Mouse (Mus musculus) right cerebral cortex, adult 18-20 months (tissue): ENCODE measurements at regions not wholly inside any gene's neighbourhood (a gene's known extent, or its start where the extent isn't known, plus 50 kb on each side); places are given as distances from the start of the nearest gene placed in this dataset.

ENCODE experiments used
- DNase-seq: peaks from one replicate; pipeline ENCODE4 v3.0.0; 2022; ENCODE audit warnings: mixed read lengths

DNA sequence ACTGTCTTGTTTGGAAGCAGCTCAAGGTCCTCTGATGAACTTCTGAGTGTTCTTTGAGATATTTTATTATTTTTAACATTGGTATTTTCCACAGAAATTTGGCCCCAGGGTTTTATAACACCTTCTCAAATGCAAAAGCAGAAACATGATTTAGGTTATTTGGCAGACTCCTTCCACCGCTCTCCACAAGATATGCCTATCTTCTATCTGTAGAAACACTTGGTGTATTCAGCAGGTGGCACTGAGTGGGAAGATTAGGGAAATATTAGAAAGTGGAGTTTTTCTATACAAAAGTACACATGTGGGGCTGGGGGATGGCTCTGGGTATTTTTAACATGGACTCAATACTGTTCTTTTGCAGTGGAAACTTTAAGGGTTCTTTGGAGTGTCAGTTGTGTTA is 475.3 kb downstream of the Dach1 start:
- DNase-seq = no peak

DNA sequence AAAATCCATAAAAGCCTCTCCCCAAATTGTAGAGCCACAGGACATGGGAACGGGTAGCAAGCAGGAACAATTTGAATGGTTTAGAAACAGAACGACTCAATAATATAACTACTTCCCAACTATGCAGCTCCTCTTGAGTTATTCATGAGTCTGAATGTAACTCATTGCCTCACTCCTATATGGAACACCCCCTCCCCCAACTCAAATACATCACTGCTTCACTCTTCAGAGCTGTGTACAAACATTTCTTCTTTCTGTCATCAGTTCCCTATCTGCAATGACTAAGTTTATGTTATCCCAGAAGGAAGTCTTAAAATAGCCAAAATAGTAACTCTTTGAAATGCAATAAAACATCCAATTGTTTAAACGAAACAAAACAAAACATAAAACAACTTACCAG is 484.9 kb downstream of the Dach1 start:
- DNase-seq = no peak

DNA sequence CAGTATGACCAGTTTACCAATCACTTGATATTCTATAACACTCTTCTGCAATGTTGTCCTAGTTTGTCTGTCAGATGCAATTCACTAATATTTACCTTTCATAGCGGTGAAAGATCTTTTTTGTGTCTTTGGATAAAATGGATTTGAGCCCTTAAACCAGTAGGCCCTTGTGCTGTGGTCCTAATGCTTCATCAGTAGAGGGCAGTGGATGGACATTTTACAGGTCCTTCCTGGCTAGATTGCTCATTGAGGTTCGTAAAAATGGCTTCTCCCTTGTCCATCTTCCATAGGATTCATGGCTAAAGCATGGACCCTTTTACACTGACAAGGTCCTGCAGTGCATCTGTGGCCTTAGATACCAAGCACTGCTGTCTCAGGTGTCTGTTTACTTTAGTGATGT is 501.8 kb downstream of the Dach1 start:
- no peak for DNase-seq

DNA sequence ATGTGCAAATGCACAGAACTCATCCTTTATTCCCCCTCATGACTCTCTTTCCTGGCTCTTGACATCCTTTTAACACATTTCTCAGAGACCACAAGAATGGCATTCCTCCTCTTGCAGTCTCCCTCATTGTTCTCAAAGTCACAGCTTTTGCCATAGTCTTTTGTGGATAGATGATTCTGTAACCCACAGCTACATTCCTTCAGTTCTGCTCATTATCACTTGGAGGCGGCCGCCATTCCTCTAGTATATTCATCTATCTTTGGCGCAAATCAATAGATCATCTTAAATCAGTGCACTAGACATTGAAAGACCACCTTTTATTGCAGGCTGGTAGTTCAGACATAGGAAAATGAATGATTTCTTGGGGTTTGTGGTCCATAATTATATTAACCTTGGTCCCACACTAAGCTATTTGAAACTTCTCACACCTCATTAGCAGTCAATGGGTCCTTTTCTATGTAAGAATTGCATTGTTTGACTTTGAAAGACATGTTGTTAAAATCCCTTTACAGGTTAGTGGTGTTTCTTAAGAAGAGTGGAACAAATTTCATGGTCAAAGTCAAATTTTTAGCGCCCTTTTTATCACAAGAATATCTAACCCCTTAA is 531.3 kb downstream of the Dach1 start:
- no peak for DNase-seq

DNA sequence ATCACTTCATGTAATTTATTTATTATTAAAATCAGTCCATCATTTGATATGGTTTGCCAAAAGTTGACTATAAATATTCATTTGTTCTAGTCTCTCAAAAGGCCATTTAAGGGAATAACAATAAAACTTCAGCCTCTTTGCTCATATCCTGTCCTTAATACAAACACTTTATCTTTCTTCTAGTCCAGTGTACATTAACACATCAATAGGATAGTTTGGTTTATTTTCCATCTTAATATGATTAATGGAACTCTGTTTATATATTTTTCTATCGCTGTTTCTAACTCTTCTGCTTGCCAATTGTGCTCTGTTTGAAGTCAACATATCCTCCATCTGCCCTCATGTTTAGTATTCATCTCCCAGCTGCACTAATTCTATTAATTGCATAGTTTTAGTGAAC is 558.1 kb downstream of the Dach1 start:
- no peak for DNase-seq

DNA sequence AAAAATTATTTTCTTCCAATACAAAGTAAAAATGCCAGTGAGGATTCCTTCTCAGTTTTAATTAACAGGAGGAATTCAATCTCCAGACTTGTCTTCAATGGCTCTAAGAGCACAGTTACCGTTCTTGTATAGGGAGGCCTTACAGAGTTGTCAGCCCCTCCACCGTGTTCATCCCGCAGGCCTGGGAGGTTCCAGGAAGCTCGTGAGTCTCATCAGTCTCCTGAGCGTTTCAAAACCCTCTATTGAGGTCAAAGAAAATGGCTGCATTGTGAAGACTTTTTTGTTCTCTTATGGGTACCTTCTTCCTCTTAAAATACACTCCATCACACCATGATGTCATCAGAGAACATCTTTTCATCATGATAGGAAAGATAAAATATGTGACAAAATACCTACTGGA is 572.9 kb downstream of the Dach1 start:
- no peak for DNase-seq

DNA sequence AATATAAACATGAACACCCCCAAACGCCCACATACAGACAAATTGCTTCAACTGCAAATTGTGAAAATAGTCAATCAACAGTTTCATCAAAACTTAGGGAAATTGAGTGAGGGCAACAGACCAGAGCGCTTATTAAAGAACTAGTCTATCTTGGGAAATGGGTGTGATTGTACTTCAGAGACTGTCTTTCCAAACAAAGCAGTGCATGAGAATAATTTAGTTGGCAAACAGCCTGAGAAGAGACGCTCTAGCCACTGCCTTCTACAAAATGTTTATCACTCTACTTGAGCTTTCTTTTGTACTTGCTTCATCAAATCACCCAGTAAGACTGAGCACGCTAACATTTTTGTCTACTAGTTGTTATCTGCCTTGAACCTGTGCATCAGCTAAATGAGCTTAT is 581.0 kb downstream of the Dach1 start:
- DNase-seq = no peak

DNA sequence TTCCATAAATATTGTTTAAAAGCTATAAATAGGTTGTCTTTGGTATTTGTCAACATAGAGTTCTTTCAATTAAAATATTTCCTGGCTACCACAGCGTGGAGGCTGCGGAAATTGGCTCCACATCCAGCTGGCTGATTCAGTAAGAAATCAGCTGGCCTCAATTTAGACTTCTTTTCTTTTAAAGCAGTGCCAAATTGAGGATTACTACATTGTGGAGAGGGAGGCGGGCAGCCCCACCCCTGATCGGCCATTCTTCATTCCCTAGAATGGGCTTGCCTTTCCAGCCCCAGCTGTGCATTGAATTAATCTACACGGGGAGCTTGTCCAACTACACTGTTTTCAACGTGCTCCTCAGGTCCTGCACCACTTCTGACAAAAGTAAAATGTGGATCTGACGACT is 581.4 kb downstream of the Dach1 start:
- peak; percentile 30 for DNase-seq

DNA sequence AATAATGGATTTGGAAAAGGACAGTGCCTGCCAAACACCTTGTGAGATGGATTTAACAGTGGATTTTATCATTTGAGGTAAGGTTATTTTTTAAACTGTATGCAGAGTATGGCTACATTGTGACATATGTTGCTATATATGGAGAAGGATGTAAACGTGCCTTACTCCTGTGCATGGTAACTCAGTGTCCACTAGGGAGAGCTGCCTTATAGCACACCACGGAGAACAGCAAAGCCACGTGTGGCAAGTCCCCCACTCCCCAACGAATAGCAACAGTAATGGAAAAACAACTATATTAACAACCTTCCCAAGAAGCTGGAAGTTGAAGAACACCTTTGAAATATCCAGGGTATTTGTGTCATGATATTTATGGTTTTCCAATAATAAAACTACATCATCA is 582.6 kb downstream of the Dach1 start:
- no peak for DNase-seq

DNA sequence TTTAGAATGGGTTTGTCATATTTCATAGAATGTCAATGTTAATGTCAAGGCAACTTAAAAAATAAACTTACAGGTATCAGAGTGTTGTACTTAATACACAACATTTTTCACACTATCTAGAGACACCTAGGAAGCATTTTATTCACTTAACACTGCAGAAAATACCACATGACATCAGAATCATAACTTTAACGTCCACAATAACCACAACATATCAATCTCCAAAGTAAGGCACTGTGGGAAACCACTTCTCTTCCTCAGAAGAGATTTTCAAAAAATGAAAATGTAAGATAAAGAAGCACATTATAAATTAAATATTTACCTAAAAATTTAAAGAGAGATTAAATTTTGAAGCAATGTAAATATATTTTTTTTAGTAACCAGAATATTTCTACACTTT is 599.3 kb downstream of the Dach1 start:
- no peak for DNase-seq

DNA sequence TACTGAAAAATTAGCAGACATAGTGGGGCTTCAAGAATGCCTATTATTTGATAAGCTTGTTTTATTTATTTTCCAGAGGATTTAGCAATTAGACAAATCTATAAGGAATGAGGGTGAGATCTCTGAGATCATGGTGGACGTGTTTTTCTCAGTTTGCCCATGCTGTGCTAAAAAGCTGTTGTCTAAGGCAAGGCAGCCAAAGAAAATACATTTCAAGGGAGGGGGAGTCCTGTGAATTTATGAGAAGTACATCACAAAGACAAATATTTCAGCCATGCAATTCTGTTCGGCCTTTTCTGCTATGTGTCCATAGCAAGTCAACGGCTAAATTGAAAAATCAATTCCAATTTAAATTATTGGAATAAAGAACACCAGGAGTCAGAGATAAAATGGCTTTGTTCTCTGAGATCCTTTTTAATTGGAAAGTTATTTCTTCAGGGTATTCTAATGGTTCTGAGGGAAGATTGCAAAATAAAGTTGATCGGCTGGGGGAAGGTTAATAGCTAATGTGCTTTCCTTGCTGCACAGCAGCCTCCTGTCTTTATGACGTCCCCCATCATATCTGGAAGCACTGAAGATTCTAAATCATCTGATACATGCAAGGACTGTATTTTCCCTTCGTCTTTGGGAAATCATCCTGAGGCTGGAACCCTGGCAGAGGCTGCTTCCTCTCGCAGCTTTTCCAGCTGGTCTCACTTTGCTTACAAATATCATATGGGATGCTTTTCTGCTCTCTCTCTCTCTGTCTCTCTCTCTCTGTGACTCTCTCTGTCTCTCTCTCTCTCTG is 609.3 kb downstream of the Dach1 start:
- DNase-seq = no peak

DNA sequence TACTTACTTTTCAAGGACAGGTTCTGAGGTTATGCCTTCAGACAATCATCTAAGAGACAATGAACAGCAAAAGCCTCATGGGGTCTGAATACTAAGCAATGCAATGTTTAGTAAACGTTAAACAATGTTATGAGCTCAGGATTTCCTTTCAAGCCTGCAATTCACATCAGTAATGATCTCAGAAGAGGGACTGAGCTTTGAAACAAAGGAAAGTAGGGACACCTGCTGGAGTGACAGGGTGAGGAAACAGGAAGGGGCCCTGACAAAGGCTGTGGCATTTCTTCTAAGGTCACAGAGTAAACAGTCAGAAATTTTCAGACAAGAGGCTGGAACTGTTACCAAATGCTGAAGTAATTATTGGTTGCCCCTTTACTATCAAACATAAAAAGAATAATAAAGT is 610.0 kb downstream of the Dach1 start:
- no peak for DNase-seq

DNA sequence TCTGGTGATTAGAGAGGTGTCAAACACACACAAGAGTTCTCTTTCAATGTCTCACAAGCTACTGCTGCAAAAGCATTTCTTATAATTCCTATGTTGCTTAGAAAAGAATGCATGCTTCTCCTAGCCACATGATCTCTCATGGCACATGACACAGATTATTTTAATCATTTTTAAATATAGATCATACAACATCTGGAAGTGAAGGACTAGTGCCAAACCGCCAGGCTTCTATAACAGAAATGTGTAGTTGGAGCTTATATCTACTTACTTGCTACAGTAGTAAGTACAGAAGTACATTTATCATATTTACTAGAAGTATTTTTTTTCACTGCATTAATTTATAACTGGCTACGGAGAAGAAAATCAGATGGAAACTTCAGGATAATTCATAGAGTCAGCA is 611.3 kb downstream of the Dach1 start:
- DNase-seq = no peak

DNA sequence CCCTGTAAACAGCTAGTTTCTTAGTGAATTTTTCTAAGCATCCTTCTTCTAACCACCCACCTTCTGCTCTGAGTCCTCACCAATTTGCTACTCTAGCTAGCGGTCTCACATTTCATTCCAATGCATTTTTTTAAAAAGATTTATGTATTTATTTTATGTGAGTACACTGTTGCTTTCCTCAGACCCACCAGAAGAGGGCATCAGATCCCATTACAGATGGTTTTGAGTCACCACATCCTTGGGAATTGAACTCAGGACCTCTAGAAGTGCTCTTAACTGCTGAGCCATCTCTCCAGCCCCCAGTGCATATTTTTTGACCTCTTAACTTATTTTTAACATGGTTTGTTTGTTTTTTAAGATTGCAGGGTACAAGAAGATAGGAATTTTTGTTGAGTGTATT is 611.7 kb downstream of the Dach1 start:
- DNase-seq = no peak

DNA sequence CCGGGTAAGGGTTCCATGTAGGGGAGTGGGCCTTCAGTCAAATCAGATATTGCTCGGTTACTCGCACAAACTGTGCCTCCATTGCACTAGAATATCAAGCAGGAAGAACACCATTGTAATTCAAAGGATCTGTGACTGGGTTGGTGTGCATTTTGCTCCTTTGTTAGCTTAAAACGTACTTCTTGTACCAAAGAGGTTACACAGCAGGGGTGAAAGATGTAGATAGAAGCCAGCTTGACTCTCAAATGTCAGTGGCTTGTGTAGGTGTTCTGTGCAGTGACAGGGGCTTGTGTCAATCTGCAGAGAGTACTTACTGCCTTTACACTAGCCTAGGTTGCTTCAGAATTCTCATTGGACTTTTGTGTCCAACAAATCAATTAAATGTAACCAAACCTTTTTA is 623.3 kb downstream of the Dach1 start:
- no peak for DNase-seq

DNA sequence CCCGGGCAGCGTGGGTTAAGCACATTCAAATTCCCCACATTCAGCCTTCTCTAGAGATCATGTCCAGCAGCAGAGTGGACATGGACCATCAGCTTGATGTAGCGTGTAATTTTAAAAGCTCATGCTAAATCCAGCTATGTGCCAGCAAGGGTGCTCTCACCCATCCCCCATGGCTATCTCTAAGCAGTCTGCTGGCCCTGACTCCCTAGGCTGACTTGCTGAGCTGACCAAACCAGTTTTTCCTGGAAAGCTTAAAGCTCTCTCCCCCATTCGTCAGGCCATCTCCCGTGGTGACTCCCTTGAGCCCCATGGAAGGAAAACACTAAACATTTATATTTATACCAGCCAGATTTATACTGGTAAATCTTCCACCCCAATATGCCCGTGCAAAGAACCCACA is 625.3 kb downstream of the Dach1 start:
- DNase-seq = no peak

DNA sequence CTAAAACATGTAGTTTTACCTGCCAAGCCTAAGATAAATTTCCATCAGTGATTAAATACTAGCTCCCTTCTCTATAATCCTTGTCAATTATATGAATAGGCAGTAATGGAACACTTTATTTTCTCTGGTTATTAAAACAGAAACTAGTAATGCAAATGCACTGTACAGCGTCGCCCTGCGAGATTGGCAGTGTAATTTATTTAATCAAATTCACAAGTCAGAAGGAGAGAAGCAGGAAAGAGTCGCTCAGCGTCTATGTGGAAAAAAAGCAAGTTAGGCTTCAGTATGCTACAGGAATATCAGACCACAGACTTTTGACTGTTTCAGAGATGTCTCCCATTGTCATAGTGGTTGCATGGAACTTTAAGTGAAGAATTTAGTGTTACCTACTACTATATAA is 632.6 kb downstream of the Dach1 start:
- DNase-seq = no peak

DNA sequence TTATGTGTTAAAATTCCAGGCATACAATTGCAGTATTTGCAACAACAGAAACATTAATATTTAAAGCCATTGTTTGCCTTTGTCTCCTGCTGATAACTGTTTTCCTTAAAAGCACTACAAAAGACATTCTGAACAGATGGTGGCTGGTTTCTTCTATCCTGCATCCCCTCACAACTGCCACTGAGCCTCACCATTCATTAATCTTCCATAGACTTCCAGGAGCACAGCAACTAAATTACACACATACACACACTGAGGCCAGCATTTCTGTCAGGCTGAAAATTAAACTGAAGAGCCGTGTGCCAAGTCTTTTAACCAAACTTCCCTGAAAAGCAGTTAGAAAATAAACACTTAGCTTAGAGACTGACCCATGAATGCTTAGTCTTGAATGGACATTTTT is 658.2 kb downstream of the Dach1 start:
- DNase-seq = no peak

DNA sequence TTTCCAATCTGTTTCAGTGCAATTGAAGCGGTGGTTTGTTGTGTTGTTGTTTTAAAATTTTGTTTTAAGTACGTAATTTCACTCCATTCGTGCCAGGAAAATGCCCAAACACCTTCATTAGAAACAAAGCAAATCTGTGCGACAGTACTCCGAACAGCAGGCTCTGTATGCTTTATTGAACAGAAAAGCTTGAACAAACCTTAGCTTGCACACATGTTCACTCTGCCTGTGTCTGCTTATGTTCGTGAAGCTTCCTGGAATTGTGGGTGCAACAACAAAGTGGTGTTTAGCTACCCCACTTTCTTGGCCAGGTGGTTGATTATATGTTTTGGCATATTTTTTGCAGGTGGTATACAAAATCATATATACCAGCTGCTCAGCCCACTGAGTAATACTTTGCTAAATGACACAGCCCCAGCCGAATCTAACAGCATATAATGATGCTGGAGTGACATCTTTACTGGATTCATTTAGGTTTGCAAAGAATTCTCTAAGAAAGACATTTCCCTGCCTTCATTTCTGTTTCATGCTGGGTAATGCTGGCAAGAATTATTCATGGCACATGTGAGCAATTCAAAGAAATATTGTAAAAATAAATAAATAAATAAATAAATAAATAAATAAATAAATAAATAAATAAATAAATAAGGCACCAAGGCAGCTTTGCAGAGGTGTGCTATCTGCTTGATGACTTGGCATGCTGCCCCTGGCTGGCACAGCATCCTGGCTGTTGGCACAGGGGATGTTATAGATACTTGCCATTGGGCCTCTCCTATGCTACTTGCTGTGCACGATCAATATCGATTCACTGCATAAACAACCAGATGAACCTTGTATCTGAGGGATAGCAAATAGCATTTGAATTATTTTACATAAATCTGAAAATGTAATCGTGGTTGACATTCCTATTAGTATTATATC is 679.9 kb downstream of the Dach1 start:
- no peak for DNase-seq

DNA sequence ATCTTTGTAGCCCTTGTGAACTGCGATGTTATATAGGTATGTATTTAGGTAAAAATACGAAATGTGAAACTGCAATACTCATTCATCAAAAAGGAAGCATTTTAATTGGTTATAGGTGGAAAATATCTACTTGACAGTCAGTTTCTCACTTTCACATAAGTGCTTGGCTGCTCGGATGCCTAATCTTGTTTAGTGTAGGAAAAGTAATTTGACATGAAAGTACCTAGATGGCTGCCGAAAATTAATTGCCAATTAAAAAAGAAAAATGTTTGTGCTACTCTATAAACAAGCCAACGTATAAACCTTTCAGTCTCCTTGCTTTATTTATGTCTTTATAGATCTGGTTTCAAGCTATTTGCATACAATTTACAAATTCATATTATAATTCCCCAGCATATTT is 691.3 kb downstream of the Dach1 start:
- DNase-seq = no peak

DNA sequence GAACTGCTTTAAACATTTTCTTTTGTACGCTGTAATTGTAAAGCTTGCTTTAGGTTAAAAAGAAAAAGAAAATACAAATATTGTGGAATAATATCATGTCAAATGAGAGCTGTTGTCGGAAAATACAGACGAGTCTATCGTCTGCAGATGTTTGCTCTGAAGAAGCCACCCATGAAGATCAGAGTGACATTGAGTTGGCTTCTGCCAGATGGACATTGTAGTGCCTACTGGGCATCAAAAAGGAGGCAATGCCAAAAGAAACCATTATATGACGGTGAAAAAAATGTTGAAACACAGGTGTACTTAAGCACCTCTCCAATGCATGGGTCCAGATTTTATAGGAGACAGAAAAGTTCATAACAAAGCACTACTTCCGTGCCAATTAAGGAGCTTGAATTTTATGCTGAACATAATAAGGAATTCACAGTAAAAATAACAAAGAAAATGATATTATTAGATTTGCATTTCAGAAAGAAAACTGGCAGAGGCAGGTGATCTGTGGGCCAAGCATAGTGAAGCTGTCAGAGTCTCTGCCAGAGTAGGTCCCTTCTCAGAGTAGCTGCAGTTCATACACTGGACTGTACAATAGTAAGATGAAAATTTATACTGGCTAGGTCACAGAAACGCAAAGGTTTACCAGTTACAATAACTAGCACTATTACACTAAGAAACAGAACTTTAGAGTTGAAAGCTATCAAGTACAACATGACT is 718.9 kb downstream of the Dach1 start:
- no peak for DNase-seq

DNA sequence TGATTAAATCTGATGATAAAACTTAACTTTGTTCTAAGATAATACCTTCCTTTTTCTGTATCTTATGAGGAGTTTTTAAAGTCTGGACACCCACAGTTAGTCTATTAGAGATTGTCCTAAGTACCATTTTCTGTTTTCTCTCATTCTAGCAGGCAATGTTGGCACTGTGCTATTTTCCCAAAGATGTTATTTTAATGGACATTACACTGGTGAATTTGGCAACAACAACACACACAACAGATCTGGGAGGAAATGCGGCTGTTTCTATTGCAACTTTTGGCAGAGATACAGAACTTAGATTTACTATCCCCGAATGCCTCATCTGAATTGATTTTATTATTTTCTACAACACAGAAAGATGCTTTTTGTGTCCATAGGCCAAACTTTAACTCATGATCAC is 720.9 kb downstream of the Dach1 start:
- DNase-seq = no peak

DNA sequence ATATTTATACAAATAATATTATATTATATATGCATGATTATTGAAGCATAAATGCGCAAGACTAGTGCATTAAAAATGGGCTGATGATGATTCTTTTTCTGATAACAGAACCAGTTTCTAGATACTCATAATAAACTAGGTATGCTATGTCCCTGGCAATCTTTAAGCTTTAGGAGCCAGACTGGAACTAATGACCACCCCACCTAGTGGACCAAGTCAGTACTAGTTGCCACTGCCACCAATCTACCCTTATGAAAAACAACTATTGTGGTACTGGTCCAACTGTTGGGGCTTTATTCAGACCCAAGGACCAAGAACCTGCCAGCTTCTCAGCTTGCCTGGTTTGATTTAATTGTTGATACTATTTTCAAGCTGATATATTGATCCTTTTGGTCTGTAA is 722.8 kb downstream of the Dach1 start:
- no peak for DNase-seq
